Mouse (Mus musculus) left cerebral cortex, adult 2 months (tissue): ENCODE measurements around the gene Tnfrsf22. TPM values are rescaled to one million over a fixed set of nuclear protein-coding genes. Genes with fewer than 3 reads are reported as not detected.

Experiments used
- DNase-seq, 2 experiments: peaks; one replicate each; pipeline ENCODE4 v3.0.0; 2021 to 2022; ENCODE audit warnings: low spot score in 2 of 2, mixed read lengths in 1 of 2; ENCODE audit errors: extremely low spot score in 1 of 2
- H3K27ac ChIP-seq: fragments of 200-600 bp; 2 replicates; pipeline ENCODE4 v1.8.1; 2022
- H3K4me3 ChIP-seq: fragments of 200-600 bp; 2 replicates; pipeline ENCODE4 v1.8.1; 2022
- CTCF ChIP-seq: fragments of 200-600 bp; IDR thresholded peaks from 2 replicates; pipeline ENCODE4 v1.8.1; 2022; ENCODE audit warnings: antibody characterized with exemption, mild to moderate bottlenecking, moderate library complexity
- intact Hi-C: fragments of 180-260 bp; cut with DNase I; formaldehyde crosslinking; loops from one replicate; pipeline ENCODE4 v1.15.1; 2025
- total RNA-seq, 2 experiments: library from RNA; stranded (reverse); gene quantifications; 2 replicates each; pipeline ENCODE4 v1.2.3; 2021

Tnfrsf22 gene
- total RNA-seq, 2 experiments from 2014 or later, result 1.5 to 1.9 TPM

GRCm38 (mm10) chr7:143599428-143600230, 49.8 kb downstream of the Tnfrsf22 start, which contains the start of gene Cars:
Cars (minus strand) TSS chr7:143600090.
- peak; percentile 88 to 91 for DNase-seq
- H3K4me3 ChIP-seq, result peak within 1 kb of the TSS; percentile 99
- H3K27ac ChIP-seq, result peak within 1 kb of the TSS; percentile 77
- no peak for TF ChIP-seq CTCF
- intact Hi-C loops, result loop anchor here (5.0 kb wide), 1 partner anchor 163 kb away; no protein-coding TSS in a partner anchor

DNA sequence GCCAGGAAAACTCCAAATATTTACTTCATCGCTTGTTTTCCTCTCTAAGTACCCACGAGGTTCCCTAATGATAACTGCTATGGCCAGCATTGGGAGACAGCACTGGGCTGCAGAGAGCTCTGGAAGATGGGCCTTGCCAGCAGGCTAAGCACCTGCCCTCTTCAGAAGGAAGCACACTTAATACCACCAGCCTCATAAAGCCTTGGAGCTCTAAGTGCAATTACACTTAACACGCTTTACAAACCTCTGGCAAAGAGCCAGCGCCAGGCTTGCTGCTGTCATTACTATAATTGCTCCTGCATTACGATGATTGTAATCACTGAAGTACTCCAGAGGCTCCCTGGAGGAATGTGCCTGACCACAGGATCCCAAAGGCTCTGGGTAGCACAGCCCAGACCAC, 54.6 kb downstream of the Tnfrsf22 start:
- Histone ChIP-seq H3K27ac (no peak overlapping the region), H3K4me3 (no peak overlapping the region)
- no peak for TF ChIP-seq CTCF
- intact Hi-C loops, result no loop called here
- DNase-seq, result no peak

- intact Hi-C loops, result no loop called here
- no peak for TF ChIP-seq CTCF
- Histone ChIP-seq H3K27ac (no peak overlapping the region), H3K4me3 (no peak overlapping the region)
- no peak for DNase-seq
Observed at GRCm38 (mm10) chr7:143592255-143592654, 57.2 kb downstream of the Tnfrsf22 start.

GRCm38 (mm10) chr7:143588006-143588405, 61.5 kb downstream of the Tnfrsf22 start:
- intact Hi-C loops, result no loop called here
- TF ChIP-seq CTCF, result no peak
- H3K27ac ChIP-seq, result no peak overlapping the region
- no peak for DNase-seq
- H3K4me3 ChIP-seq, result no peak overlapping the region

DNA sequence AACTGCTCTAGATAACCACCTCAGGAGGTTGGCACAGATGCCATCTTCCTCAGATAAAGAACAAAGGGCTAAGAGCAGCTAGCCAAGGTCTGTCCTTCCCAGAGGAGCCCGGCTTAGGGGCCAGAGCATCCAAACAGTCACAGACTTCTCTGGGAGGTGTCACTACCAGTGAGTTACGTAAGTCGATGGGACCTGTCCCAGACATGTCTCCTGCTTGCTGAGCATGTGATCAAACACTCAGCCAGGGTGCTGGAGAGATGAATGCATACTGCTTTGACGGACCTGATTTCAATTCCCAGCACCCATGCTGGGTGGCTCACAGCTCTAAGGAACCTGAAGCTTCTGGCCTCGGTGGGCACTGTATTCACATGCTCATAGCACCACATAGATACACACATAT, 61.9 kb downstream of the Tnfrsf22 start:
- no peak overlapping the region for H3K4me3 ChIP-seq
- H3K27ac ChIP-seq, result no peak overlapping the region
- DNase-seq, result no peak
- intact Hi-C loops, result no loop called here
- no peak for TF ChIP-seq CTCF

Other genes starting within 250 kb of the Tnfrsf22 start
- 10 to 100 TPM; 10.3 to 10.7 TPM for gene Cdkn1c, start 188.6 kb downstream of the Tnfrsf22 start, total RNA-seq
- under 1 TPM; 0.58 to 0.81 TPM for gene Slc22a18, start 175.9 kb downstream of the Tnfrsf22 start, total RNA-seq
- gene Phlda2, start 146.5 kb downstream of the Tnfrsf22 start, total RNA-seq, result not detected
- 100 to 1,000 TPM; 112 to 117 TPM for gene Nap1l4, start 100.6 kb downstream of the Tnfrsf22 start, total RNA-seq
- gene Cars, start 49.6 kb downstream of the Tnfrsf22 start, total RNA-seq, result 10 to 100 TPM; 59.5 to 68.2 TPM
- not detected for gene Tnfrsf26, start 20.9 kb downstream of the Tnfrsf22 start, total RNA-seq
- gene Tnfrsf23, start 36.2 kb upstream of the Tnfrsf22 start, total RNA-seq, result 1 to 10 TPM; 1.2 to 2.3 TPM
- 10 to 100 TPM; 37.6 to 40.9 TPM for gene Osbpl5, start 107.3 kb upstream of the Tnfrsf22 start, total RNA-seq
- not detected for gene Mrgprg, start 117.3 kb upstream of the Tnfrsf22 start, total RNA-seq
- gene Mrgpre, start 134.8 kb upstream of the Tnfrsf22 start, total RNA-seq, result 1 to 10 TPM; 5.5 to 7.0 TPM
- 1 to 10 TPM; 6.4 to 7.1 TPM for gene Nadsyn1, start 173.2 kb upstream of the Tnfrsf22 start, total RNA-seq
- 10 to 100 TPM; 31.6 to 36.1 TPM for gene Dhcr7, start 173.5 kb upstream of the Tnfrsf22 start, total RNA-seq
- gene Gm498, start 217.2 kb upstream of the Tnfrsf22 start, total RNA-seq, result not detected